Mouse (Mus musculus) C2C12 (cell line): ENCODE data around the gene Tnfsfm13.

Source experiments
- CEBPB ChIP-seq: IDR thresholded peaks from one replicate; pipeline ENCODE4 v1.6.1; 2011; ENCODE audit warnings: low read depth, mild to moderate bottlenecking, control low read depth, moderate library complexity
- CTCF ChIP-seq: IDR thresholded peaks from one replicate; pipeline ENCODE4 v1.5.1; 2011; ENCODE audit not compliant: control insufficient read depth, insufficient read depth, insufficient read length

DNA sequence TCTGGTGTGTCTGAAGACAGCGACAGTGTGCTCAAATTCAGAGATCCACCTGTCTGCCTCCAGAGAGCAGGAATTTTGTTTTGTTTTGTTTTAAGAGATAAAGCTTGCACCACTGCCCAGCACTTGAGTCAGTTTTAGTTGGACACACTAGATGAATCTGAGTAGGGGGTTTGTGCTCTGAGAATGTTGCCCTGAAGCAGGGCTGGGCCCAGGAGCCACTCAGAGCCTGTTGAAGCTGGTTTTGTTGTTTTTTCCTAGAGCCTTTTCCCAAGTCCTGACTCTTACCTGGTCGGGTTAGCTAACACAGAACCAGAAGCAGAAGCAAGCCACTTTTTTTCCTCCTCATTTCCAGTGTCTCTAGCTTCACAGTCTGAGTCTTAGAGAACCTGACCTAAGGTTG, 15.2 kb upstream of the Tnfsfm13 start:
- no peak for TF ChIP-seq CTCF
- no peak for TF ChIP-seq CEBPB
